Mouse (Mus musculus) brain, embryonic 14.5 days (tissue): Measurements from ENCODE around the gene Dhx34. TPM values are rescaled to one million over a fixed set of nuclear protein-coding genes. Genes with fewer than 3 reads are reported as not detected.
"Not testable (repeated sequence)": the region's sequence is repeated elsewhere in the genome, so short reads cannot be mapped to it uniquely, and the experiment has no call there.

Experiments used
- DNase-seq: peaks from one replicate; pipeline ENCODE4 v3.0.0-alpha.2; 2011; ENCODE audit warnings: low read depth
- CTCF ChIP-seq: fragments of 200-500 bp; IDR thresholded peaks from 2 replicates; pipeline ENCODE4 v1.5.1; 2012; ENCODE audit warnings: inconsistent platforms, mild to moderate bottlenecking, moderate library complexity, borderline replicate concordance; ENCODE audit not compliant: insufficient read depth, insufficient read length; ENCODE audit errors: extremely low read depth
- POLR2A ChIP-seq: fragments of 200-500 bp; IDR thresholded peaks from 2 replicates; pipeline ENCODE4 v1.6.1; 2012; ENCODE audit warnings: mild to moderate bottlenecking, inconsistent platforms, borderline replicate concordance; ENCODE audit not compliant: poor library complexity, insufficient read depth, insufficient read length, severe bottlenecking; ENCODE audit errors: extremely low read depth
- polyA plus RNA-seq: library from polyadenylated mRNA; depleted of rRNA; stranded (reverse); fragments of >200 nt; gene quantifications from 2 replicates; pipeline ENCODE4 v1.2.3, GENCODE M21; 2012; rRNA removed

The Dhx34 gene
- 20.4 and 22.5 TPM in 2 replicates for polyA plus RNA-seq

GRCm38 (mm10) chr7:16221582-16222272 lies at the start of gene Dhx34:
Gene Dhx34 (minus strand): TSS chr7:16222037.
- DNase-seq: peak; percentile 98
- TF ChIP-seq CTCF: peak; percentile 59; the same call in 1 of the 2 replicates
- peak; percentile 69; the same call in 1 of the 2 replicates for TF ChIP-seq POLR2A

- DNase-seq: no peak
- TF ChIP-seq CTCF: no peak
- TF ChIP-seq POLR2A: no peak
Observed at GRCm38 (mm10) chr7:16271139-16271538, 49.3 kb upstream of the Dhx34 start.

- not testable (repeated sequence) for DNase-seq
Observed at GRCm38 (mm10) chr7:16266593-16266992, 44.8 kb upstream of the Dhx34 start.

- TF ChIP-seq POLR2A (no peak), CTCF (no peak)
- DNase-seq: no peak
Observed at GRCm38 (mm10) chr7:16265856-16266255, 44.0 kb upstream of the Dhx34 start.

GRCm38 (mm10) chr7:16263843-16264242 lies 42.0 kb upstream of the Dhx34 start:
- DNase-seq: no peak
- no peak for TF ChIP-seq CTCF
- no peak for TF ChIP-seq POLR2A

GRCm38 (mm10) chr7:16263015-16263787 lies 41.4 kb upstream of the Dhx34 start:
- TF ChIP-seq POLR2A (no peak), CTCF (peak; percentile 76; the same call in 1 of the 2 replicates)
- peak; percentile 82 for DNase-seq

- DNase-seq: no peak
- no peak for TF ChIP-seq POLR2A
- TF ChIP-seq CTCF: no peak
Observed at GRCm38 (mm10) chr7:16261097-16261496, 39.3 kb upstream of the Dhx34 start.

- no peak for TF ChIP-seq POLR2A
- no peak for TF ChIP-seq CTCF
- DNase-seq: no peak
Observed at GRCm38 (mm10) chr7:16259110-16259590, 37.3 kb upstream of the Dhx34 start, which contains the start of gene C5ar1. Gene C5ar1 (minus strand): TSS chr7:16259540.

GRCm38 (mm10) chr7:16257830-16258229 lies 36.0 kb upstream of the Dhx34 start:
- TF ChIP-seq POLR2A (no peak), CTCF (no peak)
- no peak for DNase-seq

GRCm38 (mm10) chr7:16255963-16256362 lies 34.1 kb upstream of the Dhx34 start:
- DNase-seq: not testable (repeated sequence)

- DNase-seq: no peak
- TF ChIP-seq CTCF (no peak), POLR2A (no peak)
Observed at GRCm38 (mm10) chr7:16254195-16254594, 32.4 kb upstream of the Dhx34 start.

- TF ChIP-seq CTCF (no peak), POLR2A (no peak)
Observed at GRCm38 (mm10) chr7:16250687-16251086, 28.9 kb upstream of the Dhx34 start.

More at GRCm38 (mm10) chr7:16250687-16251086, 28.9 kb upstream of the Dhx34 start:
- DNase-seq: no peak
